ENCODE assay signal across 7 mouse cellular contexts in genomic region chr6:122801301-122801800, GRCm38 (mm10). TPM values are rescaled to one million over a fixed set of nuclear protein-coding genes. Genes with fewer than 3 reads are reported as not detected.
DNase-seq lines count a peak whose midpoint lies in the region; ATAC-seq lines count a peak whose summit lies in the region.

Gene Slc2a3, minus strand, starts transcription at chr6:122801640.

- H3K9ac ChIP-seq in hindbrain, embryonic 13.5 days, result peak within 1 kb of the TSS; percentile 81

- WGBS in hindbrain, embryonic 13.5 days, result 1% methylated on average over 45 of the region's 46 CpGs

- peak within 1 kb of the TSS; percentile 35; the same call in 1 of the 2 replicates for H3K27ac ChIP-seq in hindbrain, embryonic 13.5 days

- H3K4me3 ChIP-seq in hindbrain, embryonic 13.5 days, result peak within 1 kb of the TSS; percentile 63

- no peaks in the 10 kb centered on the region for H3K36me3 ChIP-seq in hindbrain, embryonic 13.5 days

- peak within 1 kb of the TSS; percentile 91 for H3K4me2 ChIP-seq in hindbrain, embryonic 13.5 days

- peaks cover 28% of the 10 kb centered on the region for H3K27me3 ChIP-seq in hindbrain, embryonic 13.5 days

- peak; percentile 75 for ATAC-seq in hindbrain, embryonic 13.5 days (ENCODE audit: low FRiP score)

- peak; percentile 69 to 83 for DNase-seq in adrenal gland, adult (ENCODE audit: inconsistent age in 2 of 2, low spot score in 1 of 2)
- DNase-seq in cerebellum, adult 9-11 months, result peak; percentile 81
- DNase-seq in frontal cortex, postnatal 10 days (ENCODE audit: low spot score in 2 of 2), result peak; percentile 38 to 47
- DNase-seq in layer of hippocampus, postnatal 36 days, result peak; percentile 65 to 71
- DNase-seq in lung, postnatal 25 days (ENCODE audit: low spot score), result peak; percentile 43
- peak; percentile 79 for DNase-seq in right cerebral cortex, postnatal 25 days

- peaks cover 14% of the 10 kb centered on the region for H3K4me1 ChIP-seq in hindbrain, embryonic 13.5 days (replicated peaks)

- no peaks in the 10 kb centered on the region for H3K9me3 ChIP-seq in hindbrain, embryonic 13.5 days

RNA-seq across cellular contexts. Expression of gene Slc2a3, which starts in this region (rescaled TPM):
- polyA plus RNA-seq in hindbrain, embryonic 13.5 days (2015; fragmentation: Nextera tagmentation; extraction: Ambion mirVana), result 21.1 and 22.7 TPM in 2 replicates
- total RNA-seq in layer of hippocampus, postnatal 36 days (2021), result 100 to 1,000 TPM; 110 to 121 TPM

Comparison
In these comparisons a context has a peak if more than half of its experiments do, and no peak if none do; other contexts are left out.
1. Peak in every context shown above with its lines: DNase-seq, ATAC-seq, H3K4me3 ChIP-seq and H3K27ac ChIP-seq.